Mouse (Mus musculus): ENCODE results near the gene Ttc29. TPM values are rescaled to one million over a fixed set of nuclear protein-coding genes. Genes with fewer than 3 reads are reported as not detected.

Gene Ttc29
- total RNA-seq (2018; cell fraction: chromatin; rRNA removed): not detected
- not detected for total RNA-seq (2018; cell fraction: cytosol; rRNA removed)
- not detected for total RNA-seq (2018; cell fraction: nucleus; rRNA removed)
- polyA plus RNA-seq (2018): not detected in 3 replicates

- no peak within 1 kb of the TSS for H3K27ac ChIP-seq
- no peaks in the 10 kb centered on the region for H3K79me2 ChIP-seq (ENCODE audit: inconsistent target)
- WGBS (ENCODE audit: missing documents): 29% methylated on average over 11 of the region's 11 CpGs
- no peak within 1 kb of the TSS for H3K4me3 ChIP-seq (ENCODE audit: inconsistent target)
- no peaks in the 10 kb centered on the region for H3K36me3 ChIP-seq (ENCODE audit: inconsistent target)
Observed at GRCm38 (mm10) chr8:78213074-78213473, at the start of gene Ttc29. TSS of gene Ttc29 (plus strand) at chr8:78213297.

GRCm38 (mm10) chr8:78171351-78171750 is 41.7 kb upstream of the Ttc29 start:
- no peak overlapping the region for H3K27ac ChIP-seq
- 63% methylated on average over 1 of the region's 1 CpGs for WGBS (ENCODE audit: missing documents)
- H3K4me3 ChIP-seq (ENCODE audit: inconsistent target): no peak overlapping the region
- no peaks in the 10 kb centered on the region for H3K36me3 ChIP-seq (ENCODE audit: inconsistent target)
- no peaks in the 10 kb centered on the region for H3K79me2 ChIP-seq (ENCODE audit: inconsistent target)

DNA sequence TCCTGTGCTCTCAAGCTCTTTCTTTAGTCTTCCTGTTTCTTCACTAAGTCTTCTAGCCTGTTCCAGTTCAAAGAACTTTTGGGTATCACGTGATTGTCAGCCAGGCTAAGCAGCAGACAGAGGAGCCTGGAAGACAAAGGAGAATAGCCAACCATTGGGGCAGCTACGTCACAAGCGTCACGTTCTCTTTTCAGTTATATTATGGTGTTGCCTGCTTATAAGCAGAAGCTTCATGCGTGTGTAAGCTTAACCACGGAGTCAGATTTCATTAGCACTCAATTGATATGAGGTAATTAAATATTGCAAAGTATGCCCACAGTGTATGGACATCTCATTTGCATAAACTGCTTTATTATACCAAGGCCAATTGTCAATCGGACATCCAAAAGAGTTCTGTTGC is 30.4 kb upstream of the Ttc29 start:
- whole genome bisulfite sequencing (ENCODE audit: missing documents): 87% methylated on average over 7 of the region's 7 CpGs
- Histone ChIP-seq H3K4me3 (ENCODE audit: inconsistent target) (no peak overlapping the region), H3K36me3 (ENCODE audit: inconsistent target) (no peaks in the 10 kb centered on the region), H3K79me2 (ENCODE audit: inconsistent target) (no peaks in the 10 kb centered on the region), H3K27ac (no peak overlapping the region)

GRCm38 (mm10) chr8:78183414-78183813 is 29.7 kb upstream of the Ttc29 start:
- WGBS (ENCODE audit: missing documents): 93% methylated on average over 6 of the region's 6 CpGs
- no peaks in the 10 kb centered on the region for H3K79me2 ChIP-seq (ENCODE audit: inconsistent target)
- H3K4me3 ChIP-seq (ENCODE audit: inconsistent target): no peak overlapping the region
- no peak overlapping the region for H3K27ac ChIP-seq
- H3K36me3 ChIP-seq (ENCODE audit: inconsistent target): no peaks in the 10 kb centered on the region

DNA sequence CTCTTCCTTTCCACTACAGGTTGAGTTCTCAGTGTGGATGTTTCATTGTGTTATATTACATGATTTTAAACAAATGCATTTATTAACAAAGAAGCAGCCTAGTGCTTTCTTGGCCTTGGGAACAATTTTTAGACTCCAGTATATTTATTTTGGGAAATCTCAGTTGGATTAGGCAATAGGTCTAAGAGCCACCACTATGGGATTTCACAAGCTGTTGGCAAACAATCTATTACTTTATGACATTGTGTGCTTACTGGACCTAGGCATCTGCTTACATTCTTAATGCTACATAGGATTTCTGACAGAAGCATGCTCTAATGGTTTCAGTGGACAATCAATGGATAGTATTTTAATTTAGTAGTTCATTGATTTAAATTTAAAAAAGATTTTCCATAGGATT is 26.0 kb upstream of the Ttc29 start:
- no peak overlapping the region for H3K27ac ChIP-seq
- no peaks in the 10 kb centered on the region for H3K79me2 ChIP-seq (ENCODE audit: inconsistent target)
- H3K36me3 ChIP-seq (ENCODE audit: inconsistent target): no peaks in the 10 kb centered on the region
- H3K4me3 ChIP-seq (ENCODE audit: inconsistent target): no peak overlapping the region

DNA sequence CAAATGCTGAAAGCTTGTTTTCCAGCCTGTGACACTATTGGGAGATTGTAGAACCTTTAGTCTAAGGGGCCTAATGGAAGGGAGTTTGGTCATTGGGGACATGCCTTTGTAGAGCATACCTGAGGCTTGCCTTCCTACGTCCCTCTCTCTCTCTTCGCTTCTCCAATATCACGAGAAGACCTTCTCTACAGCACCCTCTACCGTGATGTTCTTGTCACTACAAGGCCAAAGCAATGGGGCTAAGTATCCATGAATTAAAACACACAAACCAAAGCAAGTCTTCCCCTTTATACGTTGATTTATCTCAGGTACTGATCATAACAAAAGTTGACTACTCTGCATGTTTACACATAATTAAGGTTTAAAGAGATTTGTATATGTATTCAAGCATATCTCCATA is 8.9 kb upstream of the Ttc29 start:
- no peak overlapping the region for H3K27ac ChIP-seq
- 25% methylated on average over 5 of the region's 5 CpGs for WGBS (ENCODE audit: missing documents)
- no peaks in the 10 kb centered on the region for H3K79me2 ChIP-seq (ENCODE audit: inconsistent target)
- H3K36me3 ChIP-seq (ENCODE audit: inconsistent target): no peaks in the 10 kb centered on the region
- no peak overlapping the region for H3K4me3 ChIP-seq (ENCODE audit: inconsistent target)

DNA sequence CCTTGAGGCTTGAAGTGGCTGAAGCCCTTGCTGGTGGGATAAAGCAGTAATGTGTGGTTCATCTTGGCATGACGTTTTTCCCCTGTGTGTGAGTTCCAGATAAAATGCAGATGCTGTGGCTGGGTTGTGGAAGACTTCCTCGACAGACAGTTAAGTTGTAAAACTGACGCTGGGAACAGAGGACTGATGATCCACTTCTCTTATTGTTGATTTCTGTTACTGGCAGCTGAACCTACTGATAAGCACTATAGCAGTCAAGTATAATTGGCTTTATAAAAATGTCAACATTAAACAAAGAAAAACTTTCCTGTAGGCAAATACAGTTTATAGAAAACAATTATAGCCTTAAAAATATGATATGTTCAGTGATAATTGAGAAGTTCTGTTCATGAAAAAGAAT is 2.7 kb upstream of the Ttc29 start:
- Histone ChIP-seq H3K4me3 (ENCODE audit: inconsistent target) (no peak overlapping the region), H3K27ac (no peak overlapping the region), H3K79me2 (ENCODE audit: inconsistent target) (no peaks in the 10 kb centered on the region), H3K36me3 (ENCODE audit: inconsistent target) (no peaks in the 10 kb centered on the region)
- WGBS (ENCODE audit: missing documents): 65% methylated on average over 3 of the region's 3 CpGs

DNA sequence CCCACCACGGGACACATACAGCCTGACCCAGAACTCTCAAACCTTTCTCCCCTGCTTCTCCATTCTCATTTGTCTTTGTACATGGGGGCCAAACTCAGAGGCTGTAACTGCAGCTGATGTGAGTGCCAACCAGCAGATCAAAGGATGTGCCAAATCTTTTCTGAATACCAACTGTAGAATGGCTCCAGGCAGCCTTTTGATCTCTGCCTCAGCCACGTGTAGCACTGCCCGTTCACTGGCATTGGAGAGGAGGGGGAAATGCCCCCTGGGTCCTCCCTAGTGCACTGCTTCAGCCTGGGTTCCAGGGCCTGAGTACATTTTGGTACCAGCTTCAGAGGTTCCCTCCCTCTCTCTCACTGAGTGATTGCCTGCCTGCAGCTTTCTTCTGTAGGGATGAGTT is 1.5 kb downstream of the Ttc29 start:
- Histone ChIP-seq H3K36me3 (ENCODE audit: inconsistent target) (no peaks in the 10 kb centered on the region), H3K27ac (no peak overlapping the region), H3K4me3 (ENCODE audit: inconsistent target) (no peak overlapping the region), H3K79me2 (ENCODE audit: inconsistent target) (no peaks in the 10 kb centered on the region)
- 49% methylated on average over 3 of the region's 3 CpGs for WGBS (ENCODE audit: missing documents)

GRCm38 (mm10) chr8:78226087-78226486 is 13.0 kb downstream of the Ttc29 start:
- Histone ChIP-seq H3K36me3 (ENCODE audit: inconsistent target) (no peaks in the 10 kb centered on the region), H3K79me2 (ENCODE audit: inconsistent target) (no peaks in the 10 kb centered on the region), H3K27ac (no peak overlapping the region), H3K4me3 (ENCODE audit: inconsistent target) (no peak overlapping the region)
- 81% methylated on average over 4 of the region's 4 CpGs for WGBS (ENCODE audit: missing documents)

- H3K79me2 ChIP-seq (ENCODE audit: inconsistent target): no peaks in the 10 kb centered on the region
- H3K36me3 ChIP-seq (ENCODE audit: inconsistent target): no peaks in the 10 kb centered on the region
- 83% methylated on average over 2 of the region's 2 CpGs for WGBS (ENCODE audit: missing documents)
- H3K27ac ChIP-seq: no peak overlapping the region
- H3K4me3 ChIP-seq (ENCODE audit: inconsistent target): no peak overlapping the region
Observed at GRCm38 (mm10) chr8:78230721-78231120, 17.6 kb downstream of the Ttc29 start.

GRCm38 (mm10) chr8:78232870-78233707 is 20.0 kb downstream of the Ttc29 start:
- WGBS (ENCODE audit: missing documents): 93% methylated on average over 13 of the region's 14 CpGs
- Histone ChIP-seq H3K79me2 (ENCODE audit: inconsistent target) (no peaks in the 10 kb centered on the region), H3K27ac (no peak overlapping the region), H3K36me3 (ENCODE audit: inconsistent target) (no peaks in the 10 kb centered on the region), H3K4me3 (ENCODE audit: inconsistent target) (no peak overlapping the region)

GRCm38 (mm10) chr8:78233708-78234201 is 20.7 kb downstream of the Ttc29 start:
- Histone ChIP-seq H3K4me3 (ENCODE audit: inconsistent target) (no peak overlapping the region), H3K79me2 (ENCODE audit: inconsistent target) (no peaks in the 10 kb centered on the region), H3K27ac (no peak overlapping the region), H3K36me3 (ENCODE audit: inconsistent target) (no peaks in the 10 kb centered on the region)
- WGBS (ENCODE audit: missing documents): 95% methylated on average over 7 of the region's 7 CpGs

DNA sequence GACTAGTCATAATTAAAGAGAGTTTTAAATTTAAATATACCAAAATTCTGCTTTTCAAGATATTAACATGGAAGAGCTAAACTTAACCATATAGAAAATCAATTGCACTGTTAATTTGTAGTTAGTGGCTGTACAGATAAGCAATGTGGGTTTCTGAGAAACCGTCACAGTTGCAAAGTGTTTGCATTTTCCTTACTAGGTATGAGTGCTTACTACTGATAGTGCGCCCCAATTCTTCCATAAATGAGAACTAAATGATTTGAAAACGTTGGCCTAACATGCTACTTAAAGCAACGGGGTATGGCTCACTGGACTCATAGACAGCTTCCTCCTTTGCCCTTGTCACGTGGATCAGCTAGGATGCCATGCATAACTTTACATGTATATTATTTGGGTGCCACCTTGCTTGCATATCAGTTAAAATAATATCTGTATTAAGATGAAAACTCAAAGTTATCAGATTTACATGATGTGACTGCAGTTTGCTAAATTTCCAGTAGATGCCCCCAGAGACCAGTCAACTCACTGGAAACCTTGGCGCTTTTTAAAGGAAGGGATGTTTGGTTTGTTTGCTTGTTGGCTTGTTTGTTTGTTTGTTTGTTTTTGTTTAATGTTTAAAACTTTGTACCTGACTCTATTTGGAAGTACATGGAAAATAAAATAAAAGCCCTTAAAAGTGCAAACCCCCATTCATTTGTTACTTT is 25.0 kb downstream of the Ttc29 start:
- Histone ChIP-seq H3K36me3 (ENCODE audit: inconsistent target) (no peaks in the 10 kb centered on the region), H3K79me2 (ENCODE audit: inconsistent target) (no peaks in the 10 kb centered on the region), H3K27ac (no peak overlapping the region), H3K4me3 (ENCODE audit: inconsistent target) (no peak overlapping the region)
- 48% methylated on average over 6 of the region's 6 CpGs for WGBS (ENCODE audit: missing documents)

DNA sequence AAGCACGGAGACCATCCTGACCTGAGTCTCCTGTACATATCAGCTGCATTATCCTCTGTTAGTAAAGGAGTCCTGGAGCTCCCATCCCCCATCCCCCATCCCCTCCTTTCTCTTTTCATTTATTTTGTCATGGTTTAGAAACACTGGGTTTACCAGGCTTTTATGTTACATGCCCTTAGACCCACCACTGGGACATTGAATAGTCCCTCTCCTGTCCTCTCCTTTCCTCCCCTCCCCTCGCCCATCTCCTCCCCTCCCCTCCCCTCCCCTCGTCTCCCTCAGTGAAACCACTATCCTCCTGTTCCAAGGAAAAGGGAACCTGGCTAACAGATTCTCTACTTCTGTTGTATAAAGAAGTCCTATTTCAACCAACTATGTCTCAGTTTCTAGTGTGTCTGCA is 38.0 kb downstream of the Ttc29 start:
- Histone ChIP-seq H3K36me3 (ENCODE audit: inconsistent target) (no peaks in the 10 kb centered on the region), H3K4me3 (ENCODE audit: inconsistent target) (no peak overlapping the region), H3K79me2 (ENCODE audit: inconsistent target) (no peaks in the 10 kb centered on the region), H3K27ac (no peak overlapping the region)
- 86% methylated on average over 1 of the region's 3 CpGs for WGBS (ENCODE audit: missing documents)

DNA sequence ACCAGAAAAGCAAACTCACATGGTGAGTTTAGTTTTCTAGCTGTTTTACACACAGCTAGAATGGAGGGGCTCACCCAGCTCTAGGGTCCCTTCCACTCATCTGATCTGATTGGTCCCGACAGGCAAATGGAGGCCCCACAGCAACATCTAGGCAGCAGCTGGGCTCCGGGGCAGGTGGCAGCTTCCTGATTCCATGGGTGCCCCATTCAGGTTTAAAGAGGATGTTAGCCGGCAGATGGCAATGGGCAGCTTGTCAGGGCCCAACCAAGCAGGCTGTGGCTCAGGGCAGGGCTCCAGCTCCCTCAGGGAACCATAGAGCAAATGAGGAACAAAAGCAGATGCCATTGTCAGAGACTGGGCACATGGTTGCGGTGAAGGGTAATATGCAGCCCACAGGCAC is 41.3 kb downstream of the Ttc29 start:
- WGBS (ENCODE audit: missing documents): 0% methylated on average over 4 of the region's 4 CpGs
- no peak overlapping the region for H3K27ac ChIP-seq
- no peak overlapping the region for H3K4me3 ChIP-seq (ENCODE audit: inconsistent target)
- no peaks in the 10 kb centered on the region for H3K79me2 ChIP-seq (ENCODE audit: inconsistent target)
- no peaks in the 10 kb centered on the region for H3K36me3 ChIP-seq (ENCODE audit: inconsistent target)

Data from macrophage (primary cell).